Mouse (Mus musculus): ENCODE data around the gene Rusc1. TPM values are rescaled to one million over a fixed set of nuclear protein-coding genes. Genes with fewer than 3 reads are reported as not detected.

Rusc1 gene
- 10 to 100 TPM; 52.2 to 54.5 TPM for total RNA-seq (2023)

GRCm38 (mm10) chr3:89093175-89093574 lies at the start of gene Rusc1:
Rusc1 (minus strand) TSS chr3:89093311.

DNA sequence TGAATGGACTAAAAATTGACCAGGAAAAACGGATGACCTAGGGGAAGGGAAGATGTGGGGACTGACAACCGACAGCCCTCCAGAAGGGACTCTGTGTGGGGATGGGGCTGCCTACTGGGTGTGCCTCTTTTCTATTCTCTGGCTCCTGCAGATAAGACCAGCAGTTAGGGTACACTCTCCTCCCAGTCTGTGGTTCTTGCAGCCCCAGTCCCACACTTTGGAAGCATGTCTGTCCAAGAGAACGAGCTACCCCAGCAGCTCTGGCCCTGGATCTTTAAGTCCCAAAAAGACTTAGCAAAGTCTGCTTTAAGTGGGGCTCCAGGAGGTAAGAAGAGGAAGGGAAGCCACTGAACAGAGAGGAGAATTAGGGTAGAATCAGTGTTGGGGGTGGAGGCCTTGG lies 42.8 kb upstream of the Rusc1 start, which contains the start of gene Pklr:
Gene Pklr (plus strand): TSS at position 185 of the 400 bp plus-strand sequence.

DNA sequence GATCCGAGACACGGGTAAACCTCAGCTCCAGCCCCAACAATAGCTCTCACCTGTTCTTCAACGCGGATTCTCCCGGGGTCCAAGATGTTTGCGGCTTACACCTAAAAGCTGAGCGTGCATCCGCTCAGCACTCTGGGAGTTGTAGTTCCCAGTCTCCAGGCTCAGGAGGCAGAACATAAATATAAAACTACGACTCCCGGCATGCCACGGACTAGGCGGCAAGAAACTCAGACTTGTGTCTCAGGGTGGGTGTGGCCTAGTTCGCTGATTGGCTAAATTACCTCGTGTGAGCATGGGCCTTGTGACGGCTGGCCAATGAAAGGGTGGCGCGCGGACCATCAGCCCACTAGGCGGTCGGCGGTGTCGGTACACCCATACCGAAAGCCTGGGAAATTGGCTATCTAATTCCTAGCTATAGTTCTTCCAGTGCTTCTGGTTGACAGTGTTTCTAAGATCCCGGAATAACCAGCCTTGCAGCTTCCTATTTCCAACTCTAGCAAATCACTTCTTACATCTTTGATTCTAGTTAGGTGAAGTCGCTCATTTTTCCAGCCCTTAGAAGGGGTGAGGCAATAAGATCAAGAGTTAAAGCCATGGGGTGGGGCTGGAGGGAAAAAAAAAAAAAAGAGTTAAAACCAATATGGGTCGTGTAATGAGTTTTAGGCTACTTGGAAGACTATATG lies 8.8 kb upstream of the Rusc1 start, which contains the start of gene Fdps:
Gene Fdps (minus strand): TSS at position 148 of the 683 bp plus-strand sequence.

DNA sequence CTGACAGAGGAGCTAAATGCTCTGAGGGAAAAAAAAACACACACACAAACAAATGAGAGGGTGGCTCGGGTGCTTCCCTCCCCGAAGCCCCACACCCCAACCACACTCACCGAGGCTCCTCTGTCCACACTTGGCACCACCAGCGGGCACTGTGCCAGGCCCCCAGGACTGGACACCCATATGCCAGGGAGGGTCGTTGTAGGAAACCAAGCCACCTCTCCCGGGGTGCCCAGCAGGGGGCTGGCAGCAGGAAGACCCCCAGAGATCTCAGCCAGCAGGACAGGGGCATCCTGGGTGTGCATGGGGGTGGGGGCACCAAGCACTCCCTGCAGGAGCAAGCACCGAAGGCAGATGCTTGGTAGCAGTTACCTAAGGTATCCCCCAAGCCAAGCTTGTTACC lies 7.7 kb upstream of the Rusc1 start, which contains the start of gene Gm43738:
Gene Gm43738 (minus strand): TSS at position 289 of the 400 bp plus-strand sequence.

Other genes starting within 250 kb of the Rusc1 start
- 10 to 100 TPM; 14.3 to 17.2 TPM for gene Msto1, start 179.3 kb downstream of the Rusc1 start, total RNA-seq (2023)
- 100 to 1,000 TPM; 108 to 111 TPM for gene Ash1l, start 142.7 kb downstream of the Rusc1 start, total RNA-seq (2023)
- gene Dap3, start 142.1 kb downstream of the Rusc1 start, total RNA-seq (2023) = 100 to 1,000 TPM; 100 to 103 TPM
- not detected for gene Gm43738, start 7.8 kb upstream of the Rusc1 start, total RNA-seq (2023)
- 10 to 100 TPM; 19.8 to 21.0 TPM for gene Fdps, start 8.6 kb upstream of the Rusc1 start, total RNA-seq (2023)
- not detected for gene Pklr, start 42.8 kb upstream of the Rusc1 start, total RNA-seq (2023)
- 1 to 10 TPM; 2.7 to 4.7 TPM for gene Hcn3, start 66.9 kb upstream of the Rusc1 start, total RNA-seq (2023)
- gene Clk2, start 71.5 kb upstream of the Rusc1 start, total RNA-seq (2023) = 100 to 1,000 TPM; 162 to 174 TPM
- 100 to 1,000 TPM; 108 to 133 TPM for gene Scamp3, start 84.2 kb upstream of the Rusc1 start, total RNA-seq (2023)
- gene Fam189b, start 89.8 kb upstream of the Rusc1 start, total RNA-seq (2023) = 10 to 100 TPM; 22.6 to 25.4 TPM
- 10 to 100 TPM; 89.2 to 94.7 TPM for gene Gba, start 109.6 kb upstream of the Rusc1 start, total RNA-seq (2023)
- 1 to 10 TPM; 6.8 to 9.9 TPM for gene Thbs3, start 121.9 kb upstream of the Rusc1 start, total RNA-seq (2023)
- gene Mtx1, start 133.8 kb upstream of the Rusc1 start, total RNA-seq (2023) = 100 to 1,000 TPM; 144 to 228 TPM
- gene Muc1, start 135.7 kb upstream of the Rusc1 start, total RNA-seq (2023) = 1 to 10 TPM; 1.1 to 1.3 TPM
- gene Krtcap2, start 152.7 kb upstream of the Rusc1 start, total RNA-seq (2023) = 100 to 1,000 TPM in 1 of 2 experiments, 10 to 100 TPM in 1; 97.1 to 103 TPM
- gene Trim46, start 153.0 kb upstream of the Rusc1 start, total RNA-seq (2023) = 1 to 10 TPM; 4.8 to 5.0 TPM
- 10 to 100 TPM; 76.7 to 98.6 TPM for gene Dpm3, start 166.0 kb upstream of the Rusc1 start, total RNA-seq (2023)
- gene Slc50a1, start 177.3 kb upstream of the Rusc1 start, total RNA-seq (2023) = 100 to 1,000 TPM; 163 to 165 TPM
- gene Efna1, start 187.8 kb upstream of the Rusc1 start, total RNA-seq (2023) = 1 to 10 TPM; 1.6 to 3.7 TPM
- gene Efna3, start 229.7 kb upstream of the Rusc1 start, total RNA-seq (2023) = not detected
- gene Efna4, start 244.7 kb upstream of the Rusc1 start, total RNA-seq (2023) = under 1 TPM in 1 of 2 experiments, not detected in 1; 0.67 TPM

Data from B cell, adult 67 days (primary cell).